Mouse (Mus musculus): Measurements from ENCODE around the gene Arl8b. TPM values are rescaled to one million over a fixed set of nuclear protein-coding genes. Genes with fewer than 3 reads are reported as not detected.
"Not testable (repeated sequence)": the region's sequence is repeated elsewhere in the genome, so short reads cannot be mapped to it uniquely, and the experiment has no call there.

Arl8b gene
- total RNA-seq, 2 experiments from 2014 or later: 36.9 to 56.2 TPM

GRCm38 (mm10) chr6:108832170-108832569 lies 49.3 kb downstream of the Arl8b start:
- no peak for ATAC-seq (replicated peaks; ENCODE audit: low FRiP score, poor library complexity, severe bottlenecking)

DNA sequence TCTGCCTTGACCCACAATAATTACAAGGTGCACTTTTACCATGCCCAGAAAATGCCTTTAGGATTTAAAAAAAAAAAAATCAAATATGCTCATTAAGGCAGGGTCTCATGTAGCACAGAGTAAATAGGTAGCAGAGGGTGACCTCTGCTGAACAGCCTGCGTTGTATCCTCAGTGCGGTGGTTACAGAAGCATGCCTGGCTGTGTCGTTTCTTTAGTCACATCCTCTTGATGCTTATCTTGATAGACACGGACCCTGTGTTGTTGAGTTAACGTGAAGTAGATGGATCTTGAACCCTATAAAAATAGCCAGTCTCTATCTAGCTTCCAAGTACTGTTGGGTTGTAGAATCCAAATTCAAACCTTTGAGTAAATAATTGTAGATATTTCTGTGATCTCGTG lies 50.1 kb downstream of the Arl8b start:
- ATAC-seq (replicated peaks; ENCODE audit: low FRiP score, poor library complexity, severe bottlenecking): no peak

- ATAC-seq (replicated peaks; ENCODE audit: low FRiP score, poor library complexity, severe bottlenecking): no peak
Measured at GRCm38 (mm10) chr6:108833963-108834697, 51.2 kb downstream of the Arl8b start.

DNA sequence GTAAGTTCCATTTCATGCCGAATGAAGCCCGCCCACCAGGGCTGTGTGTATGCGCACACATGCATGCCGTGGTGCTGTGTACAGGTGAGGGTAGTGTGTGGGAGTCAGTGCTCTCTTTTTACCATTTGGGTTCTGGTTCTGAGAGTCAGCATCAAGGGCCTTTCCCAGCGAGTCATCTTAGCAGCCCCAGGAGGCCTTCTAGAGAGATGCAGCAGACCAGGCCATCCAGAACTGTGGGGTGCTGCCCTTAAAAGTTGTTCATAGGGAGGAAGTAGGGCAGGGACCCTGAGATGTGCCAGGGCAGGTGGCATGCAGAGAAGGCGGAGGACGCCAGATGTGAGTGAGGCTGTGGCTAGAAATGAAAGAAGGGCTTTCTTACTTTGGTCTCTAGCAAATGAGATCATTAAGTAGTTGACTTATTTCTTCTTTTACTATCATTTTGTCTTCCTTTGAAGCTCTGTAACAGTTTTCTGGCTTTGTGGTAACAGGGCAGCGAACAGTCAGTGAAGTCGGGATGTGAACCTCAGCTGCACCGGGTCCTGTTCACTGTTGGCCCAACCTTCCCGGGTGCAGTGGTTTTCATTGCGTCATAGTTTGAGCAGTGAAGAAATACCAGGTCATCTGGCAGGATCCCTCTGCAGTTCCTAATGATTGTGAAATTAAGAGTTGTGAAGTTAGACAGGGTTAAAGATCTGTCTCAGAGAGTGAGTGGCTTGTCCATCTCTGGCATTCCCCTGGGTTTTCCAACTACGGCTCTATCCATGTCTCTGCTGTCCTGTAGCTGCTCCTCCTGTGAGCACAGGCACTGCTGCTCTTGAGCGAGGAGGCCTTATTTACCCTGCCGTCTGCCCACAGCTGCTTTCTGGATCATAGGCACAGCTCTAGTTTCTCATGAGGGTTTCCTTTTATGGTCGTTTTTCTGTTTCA lies 53.1 kb downstream of the Arl8b start:
- ATAC-seq (replicated peaks; ENCODE audit: low FRiP score, poor library complexity, severe bottlenecking): no peak

DNA sequence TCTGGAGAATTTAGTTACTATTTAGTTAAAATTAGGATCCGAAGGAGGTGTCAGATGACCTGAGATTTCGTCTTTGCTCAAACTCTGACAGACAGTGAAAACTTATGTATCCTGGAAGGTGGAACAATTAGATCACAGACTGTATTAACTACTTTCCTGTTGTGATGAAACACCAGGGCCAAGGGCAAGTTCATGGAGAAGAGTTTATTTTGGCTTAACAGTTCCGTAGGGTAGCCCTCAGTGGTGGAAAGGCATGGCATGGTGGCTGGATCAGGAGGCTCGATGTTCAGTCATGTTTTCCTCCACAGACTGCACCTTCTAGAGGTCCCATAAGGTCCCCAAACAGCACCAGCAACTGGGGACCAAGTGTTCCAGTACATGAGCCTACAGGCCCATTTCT lies 54.2 kb downstream of the Arl8b start:
- no peak for ATAC-seq (replicated peaks; ENCODE audit: low FRiP score, poor library complexity, severe bottlenecking)

GRCm38 (mm10) chr6:108837958-108838357 lies 55.1 kb downstream of the Arl8b start:
- ATAC-seq (replicated peaks; ENCODE audit: low FRiP score, poor library complexity, severe bottlenecking): no peak

- ATAC-seq (replicated peaks; ENCODE audit: low FRiP score, poor library complexity, severe bottlenecking): no peak
Measured at GRCm38 (mm10) chr6:108839432-108839831, 56.5 kb downstream of the Arl8b start.

- no peak for ATAC-seq (replicated peaks; ENCODE audit: low FRiP score, poor library complexity, severe bottlenecking)
Measured at GRCm38 (mm10) chr6:108840861-108841640, 58.2 kb downstream of the Arl8b start.

DNA sequence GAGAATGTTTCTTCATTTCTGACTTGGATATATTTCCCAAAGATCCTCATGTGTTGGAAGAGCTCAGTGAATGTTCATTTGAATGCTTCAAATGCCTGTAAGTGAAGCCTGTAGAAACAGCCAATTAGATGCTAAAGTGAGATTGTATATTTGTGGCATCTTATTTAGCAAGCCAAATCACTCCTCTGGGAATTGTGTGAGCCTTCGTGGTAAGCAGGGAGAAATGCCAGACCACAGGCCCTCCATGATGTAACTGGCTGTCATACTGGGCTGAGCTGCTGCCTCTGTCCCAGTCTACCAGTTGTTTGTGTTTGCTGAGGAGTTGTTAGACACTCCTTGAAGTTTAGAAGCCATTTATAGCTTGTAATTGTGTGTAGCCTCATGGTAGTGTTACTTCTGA lies 60.8 kb downstream of the Arl8b start:
- no peak for ATAC-seq (replicated peaks; ENCODE audit: low FRiP score, poor library complexity, severe bottlenecking)

DNA sequence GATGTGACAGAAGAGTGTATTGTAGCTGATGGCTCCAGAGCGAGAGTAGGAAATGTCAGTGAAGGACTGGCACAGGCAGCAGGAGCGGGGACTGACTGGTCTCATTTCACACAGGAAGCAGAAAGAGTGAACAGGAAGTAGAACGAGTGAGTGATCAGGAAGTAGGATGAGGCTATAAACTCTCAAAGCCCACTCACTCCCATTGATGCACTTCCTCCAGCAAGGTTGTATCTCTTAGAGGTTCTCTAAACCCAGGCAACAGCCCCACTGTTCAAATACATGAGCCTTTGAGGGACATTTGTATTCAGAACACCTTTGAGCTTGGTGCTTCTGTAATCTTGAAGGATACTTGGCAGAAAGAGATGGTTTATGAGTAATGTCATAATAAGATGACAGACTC lies 61.2 kb downstream of the Arl8b start:
- ATAC-seq (replicated peaks; ENCODE audit: low FRiP score, poor library complexity, severe bottlenecking): no peak

DNA sequence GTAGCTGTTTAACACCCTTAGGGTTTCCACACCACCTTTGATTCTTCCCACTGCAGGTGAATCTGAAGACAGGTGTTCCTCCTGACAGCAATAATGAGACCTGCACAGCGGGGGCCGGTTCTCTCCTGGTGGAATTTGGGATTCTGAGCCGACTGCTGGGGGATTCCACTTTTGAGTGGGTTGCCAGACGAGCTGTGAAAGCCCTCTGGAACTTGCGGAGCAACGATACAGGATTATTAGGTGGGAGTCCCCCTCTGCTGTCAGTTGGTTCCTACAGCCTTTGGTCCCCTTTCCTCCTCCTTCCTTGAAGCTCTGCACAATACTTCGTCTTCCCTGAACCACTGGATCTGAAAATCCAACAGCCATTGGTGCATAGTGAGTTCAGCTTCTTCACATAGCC lies 61.9 kb downstream of the Arl8b start:
- no peak for ATAC-seq (replicated peaks; ENCODE audit: low FRiP score, poor library complexity, severe bottlenecking)

GRCm38 (mm10) chr6:108852088-108852670 lies 69.3 kb downstream of the Arl8b start:
- no peak for ATAC-seq (replicated peaks; ENCODE audit: low FRiP score, poor library complexity, severe bottlenecking)

DNA sequence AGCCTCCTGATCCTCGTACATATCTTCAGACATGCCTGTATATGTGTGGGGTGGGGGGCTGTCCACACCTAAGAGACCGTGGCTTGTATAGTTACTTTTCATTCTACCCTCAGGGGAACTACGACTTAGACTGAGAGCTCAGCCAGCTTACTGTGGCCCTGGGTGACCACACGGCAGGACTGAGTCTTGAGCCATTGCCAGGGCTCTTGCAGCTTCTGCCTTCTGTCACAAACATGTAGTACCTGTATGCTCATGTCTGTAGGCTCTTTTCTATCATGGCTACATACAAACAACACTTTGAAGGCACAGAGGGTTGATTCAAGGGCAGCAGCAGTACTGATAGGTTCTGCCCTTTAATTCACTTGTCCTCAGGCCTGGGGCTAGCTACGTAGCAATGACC lies 70.1 kb downstream of the Arl8b start:
- ATAC-seq (replicated peaks; ENCODE audit: low FRiP score, poor library complexity, severe bottlenecking): no peak

- 0 out of 2 replicates have a peak, but pooled peaks have one; percentile 14 for ATAC-seq (replicated peaks; ENCODE audit: low FRiP score, poor library complexity, severe bottlenecking)
Measured at GRCm38 (mm10) chr6:108858583-108858982, 75.7 kb downstream of the Arl8b start.

DNA sequence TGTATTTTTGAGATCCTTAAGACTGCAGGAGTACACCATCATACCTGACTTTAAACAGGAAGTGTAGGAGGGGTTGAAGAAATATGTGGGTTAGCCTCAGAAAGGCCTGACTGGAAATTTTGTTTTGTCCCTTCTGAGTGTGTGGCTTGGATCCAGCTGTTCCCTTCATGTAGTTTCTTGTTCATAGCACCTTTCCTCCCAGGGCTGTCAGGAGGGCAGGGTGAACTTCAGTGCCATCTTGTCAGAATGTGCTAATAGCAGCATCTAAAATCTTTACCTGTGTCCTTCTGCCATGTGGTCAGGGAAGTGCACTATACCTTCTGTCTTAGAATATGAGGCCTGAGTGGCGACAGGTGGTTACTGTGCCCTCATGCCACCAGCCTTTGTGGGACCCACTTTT lies 78.3 kb downstream of the Arl8b start:
- no peak for ATAC-seq (replicated peaks; ENCODE audit: low FRiP score, poor library complexity, severe bottlenecking)

GRCm38 (mm10) chr6:108862548-108862947 lies 79.6 kb downstream of the Arl8b start:
- ATAC-seq (replicated peaks; ENCODE audit: low FRiP score, poor library complexity, severe bottlenecking): no peak

- no peak for ATAC-seq (replicated peaks; ENCODE audit: low FRiP score, poor library complexity, severe bottlenecking)
Measured at GRCm38 (mm10) chr6:108866317-108866716, 83.4 kb downstream of the Arl8b start.

GRCm38 (mm10) chr6:108869031-108869430 lies 86.1 kb downstream of the Arl8b start:
- ATAC-seq (replicated peaks; ENCODE audit: low FRiP score, poor library complexity, severe bottlenecking): not testable (repeated sequence)

DNA sequence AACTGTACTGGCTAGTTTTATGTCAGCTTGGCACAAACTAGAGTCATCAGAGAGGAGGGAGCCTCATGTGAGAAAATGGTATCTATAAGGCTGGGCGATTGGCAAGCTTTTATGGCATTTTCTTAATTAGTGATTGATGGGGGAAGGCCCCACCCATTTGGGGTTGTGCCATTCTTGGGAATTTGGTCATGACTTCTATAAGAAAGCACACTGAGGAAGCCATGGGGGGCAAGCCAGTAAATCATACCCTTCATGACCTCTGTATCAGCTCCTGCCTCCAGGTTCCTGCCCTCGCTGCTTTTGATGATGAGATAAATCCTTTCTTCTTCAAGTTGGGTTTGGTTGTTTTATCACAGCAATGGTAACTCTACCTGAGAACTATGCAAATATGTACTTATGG lies 87.5 kb downstream of the Arl8b start:
- ATAC-seq (replicated peaks; ENCODE audit: low FRiP score, poor library complexity, severe bottlenecking): no peak

GRCm38 (mm10) chr6:108871251-108871650 lies 88.4 kb downstream of the Arl8b start:
- no peak for ATAC-seq (replicated peaks; ENCODE audit: low FRiP score, poor library complexity, severe bottlenecking)
